Mouse (Mus musculus) ovary, postnatal 14 days (tissue): ENCODE data around the gene Gm47959.
A peak's percentile ranks its signal among the peaks of the same experiment; 100 is the strongest.
"Not testable (repeated sequence)": the region's sequence is repeated elsewhere in the genome, so short reads cannot be mapped to it uniquely, and the experiment has no call there.

ENCODE experiments used
- DNase-seq: peaks from one replicate; pipeline ENCODE4 v3.0.0; 2022; ENCODE audit warnings: low spot score

The Gm47959 gene

DNA sequence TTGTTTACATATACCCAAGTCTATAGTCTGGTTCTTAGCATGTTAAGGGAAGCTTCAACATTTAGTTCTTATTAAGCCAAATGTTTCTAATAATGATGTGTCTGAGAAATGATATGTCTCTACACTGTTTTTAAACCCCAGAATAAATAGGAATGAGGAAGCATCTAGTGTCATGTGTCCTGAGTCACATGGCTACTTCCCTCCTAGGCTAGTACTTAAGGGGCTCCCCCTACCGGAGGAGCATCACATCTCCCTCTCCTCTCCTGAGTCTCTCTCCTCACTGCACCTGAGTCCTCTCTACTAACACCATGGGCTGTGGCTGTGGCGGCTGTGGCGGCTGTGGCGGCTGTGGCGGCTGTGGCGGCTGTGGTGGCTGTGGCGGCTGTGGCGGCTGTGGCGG lies at the start of gene Gm47959:
Gm47959 (plus strand) TSS at position 243 of the 400 bp plus-strand sequence.
- DNase-seq: not testable (repeated sequence)

DNA sequence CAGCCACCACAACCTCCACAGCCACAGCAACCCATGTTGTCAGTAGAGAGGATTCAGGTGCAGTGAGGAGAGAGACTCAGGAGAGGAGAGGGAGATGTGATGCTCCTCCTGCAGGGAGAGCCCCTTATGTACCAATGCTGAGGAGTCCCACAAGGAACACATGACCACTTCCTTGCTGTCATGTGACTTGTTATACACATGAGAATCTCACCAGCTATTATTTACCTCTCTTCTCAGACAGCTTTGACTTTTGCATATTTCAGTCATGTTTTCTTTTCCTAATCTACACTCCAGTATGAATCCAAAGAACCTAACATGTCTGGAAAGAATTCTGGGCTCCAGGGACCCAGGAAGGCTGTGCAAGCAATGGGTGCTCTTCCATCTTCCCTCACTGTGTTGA lies 44.4 kb upstream of the Gm47959 start, which contains the start of gene Gm7544:
Gm7544 (minus strand) TSS at position 101 of the 400 bp plus-strand sequence.
- not testable (repeated sequence) for DNase-seq

DNA sequence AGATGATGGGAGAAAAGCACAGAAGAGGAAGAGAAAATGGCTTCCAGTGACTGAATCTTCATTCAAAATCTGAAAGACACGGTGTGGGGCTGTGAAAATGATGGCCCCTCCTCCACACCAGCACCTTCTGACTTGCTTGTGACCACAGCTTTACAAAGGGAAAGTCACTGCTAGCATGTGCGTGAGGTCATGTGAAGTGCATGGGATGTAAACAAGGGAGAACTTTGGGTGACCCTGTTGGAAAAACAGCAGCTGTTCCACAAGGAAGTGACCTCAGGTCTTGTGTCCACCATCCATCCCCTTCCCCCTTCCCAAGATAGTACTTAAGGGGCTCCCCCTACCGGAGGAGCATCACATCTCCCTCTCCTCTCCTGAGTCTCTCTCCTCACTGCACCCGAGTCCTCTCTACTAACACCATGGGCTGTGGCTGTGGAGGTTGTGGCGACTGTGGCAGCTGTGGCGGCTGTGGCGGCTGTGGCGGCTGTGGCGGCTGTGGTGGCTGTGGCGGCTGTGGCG lies 40.4 kb upstream of the Gm47959 start, which contains the start of gene Gm47955:
Gm47955 (plus strand) TSS at position 417 of the 516 bp plus-strand sequence.
- DNase-seq: no peak

DNA sequence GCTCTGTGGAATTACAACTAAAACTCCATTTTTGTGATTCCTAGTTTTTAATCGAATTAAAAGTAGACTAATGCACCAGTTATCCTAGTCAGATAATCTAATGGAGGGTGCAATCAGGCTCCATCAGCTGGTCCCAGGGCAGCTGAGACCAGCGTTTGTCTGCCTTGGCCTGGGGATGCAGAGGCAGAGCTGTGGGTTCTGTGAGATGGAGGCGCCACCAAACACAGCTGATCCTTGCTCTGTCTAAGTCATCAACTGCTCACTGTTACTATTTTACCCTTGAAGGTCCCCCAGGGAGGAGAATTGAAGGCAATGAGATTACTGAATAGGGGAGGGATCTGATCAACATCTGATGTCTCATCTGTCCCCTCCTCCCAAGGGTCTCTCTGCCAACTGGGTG lies 33.9 kb upstream of the Gm47959 start:
- DNase-seq: no peak

DNA sequence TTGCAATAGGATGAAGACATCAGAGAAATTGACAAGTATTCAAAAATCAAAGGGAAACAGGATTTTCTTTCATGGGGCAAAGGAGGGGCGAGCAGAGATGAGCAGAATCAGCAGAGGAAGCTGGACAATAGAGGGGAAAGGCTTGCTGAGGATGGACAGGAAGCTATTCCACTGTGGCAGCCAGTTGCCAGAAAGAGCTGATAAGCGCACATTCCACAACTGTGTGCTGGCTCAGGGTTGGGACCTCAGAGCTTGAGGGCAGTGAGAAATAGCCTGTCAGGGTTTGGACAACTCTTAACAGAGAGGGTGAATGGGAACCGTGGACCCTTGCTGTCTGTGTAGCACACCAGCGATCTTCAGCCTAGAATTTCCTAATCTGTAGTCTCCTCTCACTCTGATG lies 28.3 kb upstream of the Gm47959 start:
- DNase-seq: no peak

DNA sequence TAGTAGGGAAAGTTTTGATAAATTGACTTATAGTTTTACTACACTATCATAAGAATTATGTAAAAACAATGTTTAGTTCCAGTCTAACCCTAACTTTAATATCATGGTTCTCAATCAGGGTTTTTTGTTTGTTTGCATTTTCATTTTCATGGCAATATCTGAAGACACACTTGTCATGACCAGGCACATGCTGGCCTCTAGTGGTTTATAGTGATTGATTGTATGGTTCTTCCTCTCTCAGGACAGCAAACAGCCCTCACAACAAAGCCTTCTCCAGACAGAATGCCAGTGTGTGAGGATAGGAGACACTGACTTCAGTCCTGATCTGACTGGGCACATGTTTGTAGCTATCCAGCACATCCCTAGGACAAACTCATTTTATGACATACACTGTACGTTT lies 27.1 kb upstream of the Gm47959 start:
- DNase-seq: no peak

DNA sequence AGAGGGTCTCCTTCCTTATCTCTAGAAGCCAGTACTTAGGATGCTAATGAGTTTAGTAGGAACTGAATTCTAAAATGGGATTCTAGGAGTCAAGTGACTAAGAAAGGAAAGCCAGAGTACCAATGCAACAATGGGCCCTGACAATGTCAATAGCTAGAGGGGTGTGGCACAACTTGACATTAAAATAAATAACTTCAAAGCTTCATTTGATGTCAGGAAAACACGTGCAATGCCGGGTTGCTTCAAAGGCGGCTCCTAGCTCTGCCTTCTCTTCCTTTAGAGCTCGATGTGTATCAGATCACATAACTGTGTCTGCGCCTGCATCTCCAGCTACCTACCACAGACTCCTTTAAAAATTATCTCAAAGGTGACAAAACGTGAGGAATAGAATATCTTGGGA lies 26.4 kb upstream of the Gm47959 start:
- DNase-seq: no peak

DNA sequence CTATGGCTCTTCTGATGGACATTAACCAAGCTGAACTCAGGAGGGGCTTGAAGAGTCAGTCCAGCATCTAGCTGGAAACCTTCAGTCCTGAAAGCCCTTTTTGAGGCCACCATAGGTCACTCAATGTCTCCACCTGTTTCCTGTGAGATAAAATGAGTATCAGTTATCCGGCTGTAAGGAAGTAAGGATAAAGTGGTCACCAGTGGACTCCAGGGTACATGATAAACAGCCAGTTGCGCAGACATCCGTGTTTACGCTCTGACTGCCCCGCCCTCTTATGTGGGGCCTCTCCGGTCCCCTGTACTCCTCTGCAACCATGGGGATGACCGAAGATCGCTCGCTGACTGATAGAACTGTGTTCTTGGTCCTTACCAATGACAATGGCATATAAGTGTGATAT lies 26.0 kb upstream of the Gm47959 start:
- DNase-seq: no peak

DNA sequence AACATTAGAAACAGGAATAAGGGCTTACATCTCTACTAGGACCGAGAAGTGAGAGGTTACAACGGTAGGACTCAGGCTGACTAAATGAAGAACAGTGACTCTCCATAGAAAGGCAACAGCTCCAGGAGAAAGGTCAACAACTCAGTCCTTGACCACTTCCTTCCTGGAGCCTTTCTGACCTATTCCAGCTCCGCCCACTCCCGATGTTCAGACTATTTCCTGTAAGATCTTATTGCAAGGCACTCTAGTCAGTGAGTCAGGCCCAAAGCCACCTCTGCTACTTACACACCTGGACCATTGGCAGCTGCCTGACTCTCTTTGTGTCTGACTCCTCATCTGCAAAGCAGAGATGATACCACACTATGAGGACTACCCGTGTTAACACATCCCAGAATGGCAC lies 24.6 kb upstream of the Gm47959 start:
- DNase-seq: no peak

DNA sequence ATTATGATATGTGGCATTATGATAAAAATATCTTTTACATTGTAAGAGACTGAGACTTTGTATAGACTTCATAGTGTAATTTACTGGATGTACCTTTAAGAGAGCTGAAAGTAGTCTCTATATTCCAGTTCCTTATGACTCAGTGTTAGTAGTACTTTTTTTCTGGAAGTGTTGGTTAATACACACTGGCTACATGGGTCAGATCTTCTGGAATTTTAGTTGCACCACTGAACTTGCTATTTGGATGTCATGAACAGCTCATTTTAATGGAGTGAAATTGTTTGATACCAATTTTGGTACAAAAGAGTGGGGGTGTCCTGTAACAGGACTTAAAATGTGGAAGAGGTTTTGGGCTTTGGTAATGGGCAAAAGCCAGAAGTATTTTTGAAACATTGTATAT lies 22.5 kb upstream of the Gm47959 start:
- DNase-seq: no peak

DNA sequence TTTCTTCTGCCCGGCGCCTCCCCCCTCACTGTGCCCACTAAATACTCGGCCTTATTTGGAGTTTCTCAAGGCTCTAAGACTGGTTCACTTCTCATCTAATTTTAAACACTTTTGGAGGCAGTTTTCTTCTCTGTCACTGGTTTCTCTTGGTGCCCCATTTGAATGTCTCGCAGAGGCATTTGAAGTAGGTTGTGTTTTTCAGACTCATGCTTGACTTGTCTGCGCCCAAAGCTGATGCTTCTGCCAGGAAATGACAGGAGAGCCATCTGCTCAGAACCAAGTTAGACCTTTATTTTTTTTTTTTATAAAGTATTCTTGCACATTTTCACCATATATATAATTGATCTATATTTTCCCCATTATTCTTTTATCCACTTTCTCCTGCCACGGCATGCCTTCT lies 13.6 kb upstream of the Gm47959 start:
- no peak for DNase-seq

DNA sequence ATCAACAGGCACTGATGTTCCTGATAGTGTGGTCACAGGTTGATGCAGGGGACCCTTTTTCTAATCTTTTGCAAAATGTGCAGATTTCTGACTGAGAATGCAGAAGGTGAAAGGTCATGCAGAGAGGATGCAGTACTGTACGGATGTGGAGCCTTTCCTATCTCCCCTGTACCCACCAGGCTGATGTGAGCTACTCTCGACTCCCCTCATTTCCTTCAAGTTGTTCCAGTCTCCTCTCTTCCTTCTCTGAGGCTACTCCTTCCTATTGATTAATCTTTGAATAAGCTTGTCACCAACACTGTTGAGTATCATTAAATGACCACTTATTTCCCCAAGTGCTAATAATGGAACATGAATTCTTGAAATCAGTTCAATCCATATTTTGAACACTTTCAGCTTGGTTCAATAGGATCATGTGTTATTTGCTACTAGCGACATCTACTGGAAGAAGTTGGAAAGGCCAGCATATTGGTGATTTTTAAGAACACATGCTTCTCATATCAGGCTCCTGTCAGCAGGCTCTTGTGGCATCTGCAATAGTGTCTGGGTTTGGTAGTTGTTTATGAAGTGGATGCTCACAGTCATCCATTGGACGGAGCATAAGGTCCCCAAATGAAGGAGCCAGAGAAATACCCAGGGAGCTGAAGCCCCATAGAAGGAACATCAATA lies 12.7 kb upstream of the Gm47959 start:
- DNase-seq: peak; percentile 29

DNA sequence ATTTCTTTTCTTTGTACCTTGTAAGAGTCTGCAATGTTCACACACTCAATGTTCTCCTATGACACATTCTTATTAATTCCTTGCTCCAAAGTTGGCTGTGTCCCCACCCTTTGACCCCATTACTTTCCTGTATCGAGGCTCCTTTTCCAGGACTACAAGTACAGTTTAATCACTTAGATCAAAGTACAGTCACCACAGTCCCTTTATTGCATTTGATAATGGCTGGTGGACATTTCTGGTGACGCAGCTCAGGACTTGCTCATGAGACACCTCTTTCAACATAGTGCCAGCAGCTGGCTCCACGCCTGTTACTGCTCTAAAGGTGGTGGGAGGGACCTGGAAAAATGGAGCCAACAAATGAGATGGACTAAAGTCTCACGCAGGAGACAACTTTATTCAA lies 9.3 kb upstream of the Gm47959 start:
- DNase-seq: no peak

DNA sequence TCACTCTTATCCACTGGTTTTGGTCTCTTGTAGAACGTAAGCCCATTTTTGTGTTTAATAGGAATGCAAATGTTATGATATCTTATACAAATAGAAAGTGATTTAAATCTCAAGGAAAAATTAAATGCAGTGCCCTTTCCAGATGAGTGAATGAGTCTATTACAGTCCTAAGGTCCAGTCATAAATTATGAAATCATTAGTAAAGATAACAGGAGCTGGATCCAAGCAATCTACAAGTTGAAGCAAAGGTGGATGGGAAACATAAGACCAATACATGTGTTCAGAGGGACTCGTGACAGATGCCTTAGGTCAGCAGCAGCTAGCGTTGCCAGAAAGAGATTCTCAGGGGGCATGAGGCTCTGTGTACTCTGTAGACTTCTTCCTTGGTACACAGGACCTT lies 8.8 kb upstream of the Gm47959 start:
- DNase-seq: no peak

DNA sequence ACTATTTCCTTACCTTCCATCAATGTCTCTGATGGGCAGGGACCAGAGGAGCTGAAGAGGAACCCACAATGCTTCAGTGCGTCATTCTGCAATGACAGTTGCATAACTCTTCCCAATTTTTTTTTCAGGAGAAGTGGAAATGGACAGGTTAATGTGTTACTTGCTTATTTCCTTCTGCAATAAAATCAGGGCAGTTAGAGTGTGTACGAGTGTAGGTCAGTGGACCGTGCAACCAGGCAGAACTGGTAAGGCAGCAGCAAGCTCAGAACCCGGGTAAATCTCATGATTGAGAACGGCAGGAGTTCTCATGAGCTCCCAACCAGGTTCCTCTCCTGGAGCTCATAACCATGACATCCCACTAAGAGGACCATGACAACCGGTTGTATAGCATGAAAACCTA lies 8.3 kb upstream of the Gm47959 start:
- no peak for DNase-seq

DNA sequence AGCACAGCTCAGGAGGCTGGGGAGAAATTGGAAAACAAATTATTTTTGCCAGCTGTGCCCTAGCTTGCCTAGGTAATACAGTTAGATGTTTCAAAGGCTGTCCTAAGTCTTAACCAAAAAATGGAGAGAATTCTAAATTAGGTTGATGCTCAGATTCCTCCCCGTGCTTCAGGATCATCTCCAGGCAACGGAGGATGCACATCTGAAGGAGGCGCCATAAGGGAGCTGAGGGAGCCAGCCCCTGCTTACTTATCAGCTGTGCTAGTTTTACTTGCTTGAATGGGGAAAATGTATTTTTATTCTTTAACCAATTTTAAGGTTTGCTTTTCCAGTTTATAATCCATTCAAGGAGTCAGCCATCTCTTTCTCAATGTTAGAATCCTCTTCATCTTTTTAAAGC lies 6.4 kb upstream of the Gm47959 start:
- no peak for DNase-seq

DNA sequence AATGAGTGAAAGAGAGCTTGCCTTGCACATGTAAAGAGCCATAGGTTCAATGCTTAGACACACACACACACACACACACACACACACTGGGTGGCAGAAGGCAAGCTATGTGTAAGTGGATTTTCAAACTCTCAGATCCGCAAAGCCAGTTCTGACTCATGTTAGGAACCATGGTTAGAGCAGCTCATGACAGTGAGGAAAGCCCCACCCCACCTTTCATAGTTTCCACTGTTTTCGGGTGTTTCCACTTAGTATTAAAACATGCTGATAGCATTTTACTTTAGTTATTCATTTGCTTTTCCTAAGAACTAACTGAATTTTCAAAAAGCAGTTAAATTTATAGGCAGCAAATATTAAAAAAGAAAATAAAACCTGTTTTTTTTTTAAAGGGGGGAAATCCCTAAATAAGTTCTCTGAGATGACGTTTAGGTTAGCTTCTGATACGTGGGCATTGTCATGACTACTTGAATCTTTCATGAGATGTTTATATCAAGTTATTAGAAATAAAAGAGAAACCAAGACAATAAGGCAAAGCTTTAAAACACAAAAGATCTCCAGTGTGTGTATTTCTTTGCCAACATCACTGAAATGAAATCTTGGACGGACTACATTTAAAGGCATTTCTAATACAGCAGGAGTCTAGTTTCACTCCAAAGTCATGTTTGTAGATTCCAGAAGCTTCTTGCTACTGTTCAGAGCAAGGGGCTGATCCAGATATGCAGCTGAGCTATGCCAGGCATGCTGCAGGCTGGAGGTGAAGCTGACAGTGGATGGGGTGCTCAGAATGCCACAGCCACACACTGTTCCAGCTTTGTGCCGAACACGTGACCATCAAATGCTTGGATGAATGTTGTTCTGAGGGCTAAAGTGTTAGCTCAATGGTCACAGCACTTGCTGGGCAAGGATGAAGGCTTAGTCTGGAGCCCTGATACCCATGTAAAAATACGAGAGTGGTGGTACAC lies 6.2 kb downstream of the Gm47959 start:
- no peak for DNase-seq

DNA sequence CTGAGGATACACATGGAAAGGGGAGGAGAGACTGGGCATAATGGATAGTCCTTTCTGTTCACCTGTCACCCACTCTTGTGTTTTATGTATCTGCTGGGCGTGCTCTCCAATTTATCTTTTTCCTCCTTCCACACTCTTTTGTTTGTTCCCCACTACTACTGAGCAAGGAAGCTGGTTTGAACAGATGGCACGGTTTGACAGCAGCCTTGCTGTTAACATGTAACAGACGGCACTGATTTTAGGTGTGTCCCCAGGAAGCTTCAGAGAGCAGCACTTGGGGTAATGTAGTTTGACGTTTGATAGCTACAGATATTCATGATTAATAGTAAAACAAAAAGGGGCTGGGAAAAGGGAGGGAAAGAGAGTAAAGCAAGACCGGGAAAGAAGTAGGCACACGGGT lies 7.1 kb downstream of the Gm47959 start:
- no peak for DNase-seq

DNA sequence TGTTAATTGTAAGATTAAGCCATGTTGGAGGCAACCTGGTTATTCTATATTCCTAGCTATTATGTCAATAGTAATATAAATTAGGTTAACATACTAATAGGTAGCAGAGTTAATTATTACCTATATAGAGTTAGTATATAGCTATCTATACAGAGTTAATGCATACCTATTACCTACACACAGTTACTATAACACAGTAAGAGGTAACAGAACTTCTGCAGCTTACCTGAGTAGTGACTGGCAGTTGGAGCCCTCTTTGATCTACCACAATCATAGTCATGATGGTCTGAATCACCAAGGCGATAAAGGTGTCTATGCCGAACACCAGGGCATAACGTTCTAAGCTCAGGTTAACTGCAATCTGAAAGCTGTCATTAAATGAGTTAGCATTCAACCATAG lies 14.1 kb downstream of the Gm47959 start:
- DNase-seq: no peak

DNA sequence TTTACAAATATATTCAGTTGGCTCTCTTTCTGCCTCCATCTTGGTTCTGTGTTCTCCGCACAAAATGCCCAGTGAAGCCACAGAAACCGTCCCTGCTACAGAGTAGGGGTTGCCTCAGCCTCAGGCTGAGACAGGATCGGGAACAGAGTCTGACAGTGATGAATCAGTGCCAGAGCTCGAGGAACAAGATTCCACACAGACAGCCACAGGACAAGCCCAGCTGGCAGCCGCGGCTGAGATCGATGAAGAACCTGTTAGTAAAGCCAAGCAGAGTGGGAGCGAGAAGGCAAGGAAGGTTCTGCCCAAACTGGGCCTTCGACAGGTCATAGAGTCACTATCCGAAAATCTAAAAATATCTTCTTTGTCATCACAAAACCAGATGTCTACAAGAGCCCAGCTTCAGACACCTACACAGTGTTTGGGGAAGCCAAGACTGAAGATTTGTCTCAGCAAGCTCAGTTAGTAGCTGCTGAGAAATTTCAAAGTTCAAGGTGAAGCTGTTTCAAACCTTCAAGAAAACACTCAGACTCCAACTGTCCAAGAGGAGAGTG lies 15.1 kb downstream of the Gm47959 start:
- DNase-seq: no peak

DNA sequence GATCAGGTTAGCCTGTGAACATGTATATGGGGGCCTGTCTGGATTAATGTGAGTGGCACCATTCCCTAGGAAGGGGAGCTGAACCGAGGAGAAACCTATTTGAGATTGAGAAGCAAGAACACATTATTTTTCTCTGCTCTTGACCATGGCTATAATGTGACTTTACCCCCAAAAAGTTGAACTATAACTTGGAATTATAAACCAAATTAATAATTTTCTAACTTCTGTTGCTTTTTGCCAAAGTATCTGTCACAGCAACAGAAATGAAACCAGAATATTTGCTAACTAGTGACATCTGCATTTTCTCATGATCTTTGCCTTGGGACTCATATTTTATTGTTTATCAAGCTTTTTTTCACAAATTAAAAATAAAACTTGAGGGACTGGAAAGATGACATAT lies 16.2 kb downstream of the Gm47959 start:
- DNase-seq: no peak

DNA sequence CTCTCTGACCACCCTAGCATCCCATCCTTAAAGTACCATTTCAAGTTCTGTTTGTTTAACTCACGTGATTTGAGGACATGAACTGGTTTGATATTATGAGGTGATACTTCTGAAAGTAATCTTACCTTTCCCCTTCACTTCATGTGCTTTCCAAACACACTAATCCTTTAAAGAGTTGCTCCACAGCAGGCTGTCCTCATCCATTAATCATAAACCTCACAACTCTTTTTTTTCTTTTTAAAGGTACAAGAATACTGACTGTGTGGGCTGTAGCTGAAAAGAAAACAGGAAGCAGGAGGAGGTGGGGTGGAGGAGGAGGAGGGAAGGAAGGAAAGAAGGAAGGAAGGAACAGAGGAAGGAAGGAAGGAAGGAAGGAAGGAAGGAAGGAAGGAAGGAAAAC lies 31.6 kb downstream of the Gm47959 start:
- no peak for DNase-seq

DNA sequence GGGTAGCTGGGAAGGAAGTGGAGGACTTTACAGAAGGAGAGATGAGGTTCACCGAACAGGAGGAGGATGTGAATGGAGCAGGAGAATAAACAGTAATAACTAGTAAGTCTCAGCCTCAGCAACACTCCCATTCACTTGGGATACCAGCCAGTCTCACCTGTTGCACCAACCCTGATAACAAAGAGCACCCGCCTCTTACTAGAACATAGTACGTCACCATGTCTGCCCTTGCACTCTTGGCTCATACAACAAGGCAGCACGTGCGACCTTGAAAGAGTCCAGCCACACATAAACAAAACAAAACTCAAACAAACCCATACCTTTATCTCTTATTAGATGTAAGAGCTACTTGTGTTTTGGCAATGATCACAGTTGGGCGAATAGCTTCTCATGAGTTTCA lies 32.2 kb downstream of the Gm47959 start:
- no peak for DNase-seq
